Mouse (Mus musculus): ENCODE measurements around the gene Mtif2.

- TF ChIP-seq CTCF (IDR thresholded peaks at IDR 0.05; ENCODE audit: low read depth) (no peak), EP300 (IDR thresholded peaks at IDR 0.05; ENCODE audit: low read depth) (no peak)
Observed at GRCm38 (mm10) chr11:29563406-29563805, 37.2 kb downstream of the Mtif2 start.
